Mouse (Mus musculus) lung, postnatal 0 days (tissue): ENCODE measurements around the gene Chd2. TPM values are rescaled to one million over a fixed set of nuclear protein-coding genes. Genes with fewer than 3 reads are reported as not detected.

Source experiments
- ATAC-seq: fragments of 200-750 bp; cut with Nextera tagmentation; 2 replicates; pipeline ENCODE4 v1.8.0; 2017; ENCODE audit warnings: moderate library complexity
- DNase-seq: peaks from one replicate; pipeline ENCODE4 v3.0.0-alpha.2; 2016; ENCODE audit warnings: low spot score
- H3K27ac ChIP-seq: fragments of 300-500 bp; sonication (generic); 2 replicates; pipeline ENCODE4 v1.5.1; 2014; ENCODE audit warnings: antibody characterized with exemption, mild to moderate bottlenecking, low read length, mixed read lengths
- H3K27me3 ChIP-seq: fragments of 300-500 bp; sonication (generic); replicated peaks from 2 replicates; pipeline ENCODE4 v1.6.1; 2014; ENCODE audit warnings: low read length, mixed read lengths; ENCODE audit not compliant: insufficient read depth
- H3K36me3 ChIP-seq: fragments of 300-500 bp; sonication (generic); 2 replicates; pipeline ENCODE4 v1.6.1; 2014; ENCODE audit warnings: low read length, mixed read lengths; ENCODE audit not compliant: insufficient read depth
- H3K4me1 ChIP-seq: fragments of 300-500 bp; sonication (generic); 2 replicates; pipeline ENCODE4 v1.6.1; 2014; ENCODE audit warnings: antibody characterized with exemption, low read depth, low read length, mixed read lengths; ENCODE audit not compliant: insufficient read depth
- H3K4me2 ChIP-seq: fragments of 300-500 bp; sonication (generic); replicated peaks from 2 replicates; pipeline ENCODE4 v1.6.1; 2014; ENCODE audit warnings: low read depth, mild to moderate bottlenecking, low read length, moderate library complexity, mixed read lengths
- H3K4me3 ChIP-seq: fragments of 300-500 bp; sonication (generic); 2 replicates; pipeline ENCODE4 v1.5.1; 2014; ENCODE audit warnings: low read depth, low read length
- H3K9ac ChIP-seq: fragments of 300-500 bp; sonication (generic); replicated peaks from 2 replicates; pipeline ENCODE4 v1.6.1; 2014; ENCODE audit warnings: low read depth, mild to moderate bottlenecking
- H3K9me3 ChIP-seq: fragments of 300-500 bp; sonication (generic); 2 replicates; pipeline ENCODE4 v1.6.1; 2016; ENCODE audit warnings: low read length, mixed read lengths
- CTCF ChIP-seq: IDR thresholded peaks from 2 replicates; pipeline ENCODE4 v1.5.1; 2016; ENCODE audit warnings: antibody characterized with exemption, mild to moderate bottlenecking
- EP300 ChIP-seq: IDR thresholded peaks from 2 replicates; pipeline ENCODE4 v1.6.1; 2016; ENCODE audit warnings: antibody characterized with exemption, mild to moderate bottlenecking, control low read depth
- WGBS: fragments of 180-500 bp; shearing (Covaris S2); extraction: QIAGEN DNeasy Blood & Tissue Kit; methylation state at CpG from one replicate; pipeline ENCODE4 v1.1.7; 2014; 5-methylcytosine and 5-hydroxymethylcytosine counted together
- polyA plus RNA-seq: library from polyadenylated mRNA; unstranded; fragments of >200 nt; fragmentation: Nextera tagmentation; extraction: Ambion mirVana; gene quantifications from 2 replicates; pipeline ENCODE4 v1.2.1, GENCODE M21; 2015

The Chd2 gene
- polyA plus RNA-seq, 1 experiment from 2014 or later = 38.0 TPM

GRCm38 (mm10) chr7:73567754-73568161 is 26.1 kb upstream of the Chd2 start:
- Histone ChIP-seq H3K36me3 (no peaks in the 10 kb centered on the region), H3K4me3 (no peak overlapping the region), H3K27me3 (no peaks in the 10 kb centered on the region), H3K4me2 (no peak overlapping the region), H3K27ac (no peak overlapping the region), H3K4me1 (no peaks in the 10 kb centered on the region), H3K9ac (no peak overlapping the region), H3K9me3 (no peaks in the 10 kb centered on the region; the same call in 1 of the 2 replicates)
- DNase-seq (no peak), ATAC-seq (no peak)
- WGBS = 48% methylated on average over 4 of the region's 4 CpGs
- TF ChIP-seq CTCF (no peak), EP300 (no peak)

- WGBS = 64% methylated on average over 6 of the region's 6 CpGs
- Histone ChIP-seq H3K27ac (no peak overlapping the region), H3K9ac (no peak overlapping the region), H3K4me1 (peaks cover 7% of the 10 kb centered on the region; the same call in 1 of the 2 replicates), H3K27me3 (no peaks in the 10 kb centered on the region), H3K4me2 (no peak overlapping the region), H3K4me3 (no peak overlapping the region), H3K36me3 (no peaks in the 10 kb centered on the region), H3K9me3 (no peaks in the 10 kb centered on the region; the same call in 1 of the 2 replicates)
- TF ChIP-seq CTCF (no peak), EP300 (no peak)
- ATAC-seq (no peak), DNase-seq (no peak)
These were observed 22.5 kb upstream of the Chd2 start for GRCm38 (mm10) chr7:73564131-73564530.

GRCm38 (mm10) chr7:73561492-73562055 is 19.9 kb upstream of the Chd2 start:
- Histone ChIP-seq H3K27me3 (no peaks in the 10 kb centered on the region), H3K4me2 (no peak overlapping the region), H3K36me3 (no peaks in the 10 kb centered on the region), H3K9me3 (no peaks in the 10 kb centered on the region; the same call in 1 of the 2 replicates), H3K4me3 (no peak overlapping the region), H3K9ac (no peak overlapping the region), H3K27ac (no peak overlapping the region), H3K4me1 (peaks cover 7% of the 10 kb centered on the region; the same call in 1 of the 2 replicates)
- DNase-seq (no peak), ATAC-seq (no peak)
- WGBS = 39% methylated on average over 10 of the region's 10 CpGs
- TF ChIP-seq EP300 (no peak), CTCF (no peak)

GRCm38 (mm10) chr7:73560811-73561210 is 19.2 kb upstream of the Chd2 start:
- Histone ChIP-seq H3K36me3 (no peaks in the 10 kb centered on the region), H3K27me3 (no peaks in the 10 kb centered on the region), H3K27ac (no peak overlapping the region), H3K4me1 (peaks cover 7% of the 10 kb centered on the region; the same call in 1 of the 2 replicates), H3K9ac (no peak overlapping the region), H3K9me3 (no peaks in the 10 kb centered on the region; the same call in 1 of the 2 replicates), H3K4me2 (no peak overlapping the region), H3K4me3 (no peak overlapping the region)
- TF ChIP-seq CTCF = no peak
- TF ChIP-seq EP300 = no peak
- WGBS = 93% methylated on average over 6 of the region's 6 CpGs
- DNase-seq (no peak), ATAC-seq (no peak)

GRCm38 (mm10) chr7:73559853-73560190 is 18.2 kb upstream of the Chd2 start:
- DNase-seq (no peak), ATAC-seq (no peak)
- H3K36me3 ChIP-seq = no peaks in the 10 kb centered on the region
- TF ChIP-seq CTCF (no peak), EP300 (no peak)
- WGBS = 70% methylated on average over 6 of the region's 6 CpGs
- H3K4me2 ChIP-seq = peak overlapping the region; percentile 76
- H3K9me3 ChIP-seq = no peaks in the 10 kb centered on the region; the same call in 1 of the 2 replicates
- peak overlapping the region; percentile 99 for H3K27ac ChIP-seq
- H3K9ac ChIP-seq = no peak overlapping the region
- no peaks in the 10 kb centered on the region for H3K27me3 ChIP-seq
- H3K4me1 ChIP-seq = peaks cover 7% of the 10 kb centered on the region; the same call in 1 of the 2 replicates
- H3K4me3 ChIP-seq = peak overlapping the region; percentile 88

GRCm38 (mm10) chr7:73559170-73559852 is 17.7 kb upstream of the Chd2 start:
- Histone ChIP-seq H3K27me3 (no peaks in the 10 kb centered on the region), H3K4me2 (peak overlapping the region; percentile 76), H3K4me3 (peak overlapping the region; percentile 88), H3K4me1 (peaks cover 7% of the 10 kb centered on the region; the same call in 1 of the 2 replicates), H3K27ac (peak overlapping the region; percentile 99), H3K9me3 (no peaks in the 10 kb centered on the region; the same call in 1 of the 2 replicates), H3K9ac (peak overlapping the region; percentile 73), H3K36me3 (no peaks in the 10 kb centered on the region)
- no peak for ATAC-seq
- WGBS = 6% methylated on average over 8 of the region's 8 CpGs
- TF ChIP-seq CTCF (no peak), EP300 (no peak)
- DNase-seq = peak; percentile 82
